Mouse (Mus musculus) frontal cortex, postnatal 14 days (tissue): Measurements from ENCODE around the gene Map1lc3b.

Experiments used
- DNase-seq, 2 experiments: peaks; one replicate each; pipeline ENCODE4 v3.0.0; 2022; ENCODE audit warnings: low spot score in 2 of 2

Map1lc3b gene

GRCm38 (mm10) chr8:121607661-121608060 lies 17.5 kb downstream of the Map1lc3b start:
- DNase-seq: no peak

- DNase-seq: no peak
These were observed 19.1 kb downstream of the Map1lc3b start for GRCm38 (mm10) chr8:121609251-121609650.

GRCm38 (mm10) chr8:121609916-121610315 lies 19.8 kb downstream of the Map1lc3b start:
- DNase-seq: no peak

- no peak for DNase-seq
These were observed 23.3 kb downstream of the Map1lc3b start for GRCm38 (mm10) chr8:121613419-121613818.

GRCm38 (mm10) chr8:121619401-121619995 lies 29.3 kb downstream of the Map1lc3b start:
- no peak for DNase-seq

GRCm38 (mm10) chr8:121620801-121621516 lies 30.8 kb downstream of the Map1lc3b start:
- no peak for DNase-seq

GRCm38 (mm10) chr8:121621879-121622278 lies 31.7 kb downstream of the Map1lc3b start:
- DNase-seq: no peak

DNA sequence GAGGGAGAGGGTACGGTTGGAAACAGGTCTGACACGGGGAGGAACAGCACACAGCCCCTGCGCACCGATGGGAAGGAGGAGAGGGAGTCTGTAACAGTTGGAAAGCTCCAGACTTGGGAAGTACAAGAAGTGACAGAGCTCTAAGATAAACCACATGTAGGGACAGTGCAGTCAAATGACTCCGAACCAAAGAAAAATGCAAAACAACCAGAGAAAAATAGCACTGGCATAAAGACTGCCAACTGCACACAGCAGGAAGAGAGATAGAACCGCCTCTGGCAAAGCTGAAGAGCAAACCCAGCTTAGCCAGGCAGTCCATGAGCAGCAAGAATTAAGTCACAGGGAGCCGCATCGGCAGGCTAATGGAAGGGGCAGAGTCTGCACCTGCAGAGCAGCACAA lies 32.9 kb downstream of the Map1lc3b start:
- DNase-seq: no peak

GRCm38 (mm10) chr8:121628681-121629080 lies 38.5 kb downstream of the Map1lc3b start:
- no peak for DNase-seq

DNA sequence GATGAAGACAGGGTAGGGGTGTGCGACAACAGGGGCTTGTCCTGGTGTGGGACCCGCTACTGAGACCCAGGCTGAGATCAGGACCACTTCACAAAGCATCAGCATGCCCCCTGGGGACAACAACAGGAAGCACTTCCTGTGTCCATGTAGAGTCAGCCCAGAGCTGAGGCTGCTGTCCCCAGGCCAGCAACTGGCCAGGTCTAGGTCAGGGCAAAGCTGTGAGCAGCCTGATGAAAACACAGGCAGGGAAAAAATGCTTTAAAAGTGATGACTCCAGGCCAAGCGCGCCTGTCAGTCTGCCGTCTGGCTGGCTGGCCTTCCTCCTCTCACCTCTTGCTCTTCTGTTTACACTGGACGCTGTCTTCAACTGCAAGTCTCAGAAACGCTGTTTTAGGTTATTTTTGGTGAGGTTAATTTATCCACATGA lies 41.5 kb downstream of the Map1lc3b start:
- no peak for DNase-seq

DNA sequence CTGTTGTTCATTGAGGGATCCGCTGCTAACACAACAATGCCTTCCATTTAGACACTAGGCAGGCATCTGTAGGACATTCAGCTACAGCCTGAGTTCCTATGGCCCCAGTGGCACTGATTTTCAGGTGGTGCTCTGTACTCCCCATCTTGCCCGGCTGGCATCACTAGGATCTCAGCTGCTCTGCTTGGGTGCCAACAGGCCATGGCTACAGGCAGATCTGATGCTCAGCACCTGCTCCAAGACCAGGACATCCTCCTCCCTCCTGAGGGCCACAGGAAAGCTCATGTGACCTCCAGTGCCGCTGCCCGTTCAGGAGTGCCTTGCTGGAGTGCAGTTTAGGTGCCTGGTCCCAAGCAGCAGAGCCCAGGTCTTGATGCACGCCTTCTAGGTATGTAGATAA lies 42.2 kb downstream of the Map1lc3b start:
- DNase-seq: no peak

DNA sequence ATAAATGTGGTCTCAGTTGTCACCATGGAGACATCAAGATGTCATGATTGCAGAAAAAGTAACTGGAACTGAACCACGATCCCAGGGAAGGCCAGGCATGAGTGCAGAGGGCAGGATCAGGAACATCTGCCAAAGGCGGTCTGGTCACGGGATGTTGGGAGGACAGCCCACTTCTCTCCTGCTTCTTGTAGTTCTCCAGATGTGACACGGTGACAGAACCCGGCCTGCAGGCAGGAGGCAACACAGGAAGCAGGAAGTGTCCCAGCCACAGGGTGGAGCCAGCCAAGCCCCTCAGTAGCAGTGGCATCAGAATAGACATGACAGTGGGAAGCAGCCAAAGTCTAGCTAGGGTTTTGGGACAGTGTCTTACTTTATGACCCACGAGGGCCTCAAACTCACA lies 45.4 kb downstream of the Map1lc3b start:
- DNase-seq: no peak

- no peak for DNase-seq
These were observed 46.0 kb downstream of the Map1lc3b start for GRCm38 (mm10) chr8:121636180-121636579.

GRCm38 (mm10) chr8:121642804-121643203 lies 52.6 kb downstream of the Map1lc3b start:
- no peak for DNase-seq

- DNase-seq: no peak
These were observed 53.2 kb downstream of the Map1lc3b start for GRCm38 (mm10) chr8:121643384-121643783.

- no peak for DNase-seq
These were observed 57.5 kb downstream of the Map1lc3b start for GRCm38 (mm10) chr8:121647511-121648215.
